Mouse (Mus musculus) erythroblast, adult 5-6 weeks (primary cell): ENCODE results near the gene Gosr1. TPM values are rescaled to one million over a fixed set of nuclear protein-coding genes. Genes with fewer than 3 reads are reported as not detected.
"Not testable (repeated sequence)": the region's sequence is repeated elsewhere in the genome, so short reads cannot be mapped to it uniquely, and the experiment has no call there.

Experiments
- ATAC-seq: replicated peaks from 2 replicates; pipeline ENCODE4 v1.8.0; 2016; ENCODE audit warnings: moderate number of reproducible peaks, mild to moderate bottlenecking, moderate TSS enrichment, inconsistent platforms; ENCODE audit not compliant: poor library complexity, low FRiP score, severe bottlenecking
- total RNA-seq, 2 experiments: library from RNA; stranded (forward) in 1 of 2; stranded (reverse) in 1 of 2; fragments of 150-400 nt in 1 of 2; fragments of 200-764, 138-1000 nt in 1 of 2; gene quantifications; 2 replicates each; pipeline versions ENCODE4 v1.2.3 to v1.2.4; 2015 to 2017; ENCODE audit warnings: low replicate concordance in 2 of 2

The Gosr1 gene
- total RNA-seq, 2 experiments from 2014 or later, result 8.5 to 20.4 TPM

DNA sequence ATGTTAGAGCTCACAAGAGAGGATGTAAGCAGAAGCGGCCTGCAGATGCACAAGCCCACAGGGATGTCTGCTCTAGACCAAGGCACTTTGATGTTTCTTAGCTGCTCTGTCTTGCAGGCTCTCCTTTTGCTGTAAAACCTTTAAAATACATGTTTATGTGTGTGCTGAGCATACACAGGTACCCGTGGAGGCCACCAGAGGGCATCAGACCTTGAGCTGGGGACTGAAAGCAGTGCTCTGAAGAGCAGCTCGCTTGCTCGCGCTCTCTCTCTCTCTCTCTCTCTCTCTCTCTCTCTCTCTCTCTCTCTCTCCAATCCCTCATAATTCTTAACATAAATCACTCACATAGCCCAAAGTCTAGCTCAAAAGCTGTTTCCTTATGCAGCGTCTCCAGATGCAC is 24.3 kb downstream of the Gosr1 start:
- ATAC-seq, result 0 out of 2 replicates have a peak, but pooled peaks have one; percentile 52

DNA sequence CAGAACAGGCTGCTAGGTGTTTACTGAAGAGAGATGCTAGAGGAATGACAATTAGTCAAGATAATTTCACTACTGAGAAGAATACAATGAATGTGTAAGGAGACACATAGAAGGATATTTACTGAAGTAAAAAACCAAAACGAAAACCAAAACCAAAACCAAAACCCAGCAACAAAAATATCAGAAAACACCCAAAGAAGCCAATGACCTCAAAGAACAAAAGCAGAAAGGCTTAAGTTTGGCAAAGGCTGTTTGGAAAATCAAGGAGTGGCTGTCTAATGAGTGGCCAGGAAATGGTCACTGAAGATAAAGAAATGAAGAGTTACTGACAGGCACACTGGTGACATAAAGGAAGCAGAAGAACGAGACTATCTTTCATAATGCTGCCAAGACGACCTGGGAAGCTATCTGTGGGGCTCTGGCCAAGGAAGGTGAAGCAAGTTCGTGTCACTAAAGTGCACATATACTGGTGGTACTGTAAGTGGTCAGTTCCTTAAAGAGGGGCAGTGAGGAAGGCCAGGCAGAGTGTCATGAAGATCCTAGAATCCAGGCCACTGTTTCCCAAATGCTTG is 27.5 kb downstream of the Gosr1 start:
- no peak for ATAC-seq

DNA sequence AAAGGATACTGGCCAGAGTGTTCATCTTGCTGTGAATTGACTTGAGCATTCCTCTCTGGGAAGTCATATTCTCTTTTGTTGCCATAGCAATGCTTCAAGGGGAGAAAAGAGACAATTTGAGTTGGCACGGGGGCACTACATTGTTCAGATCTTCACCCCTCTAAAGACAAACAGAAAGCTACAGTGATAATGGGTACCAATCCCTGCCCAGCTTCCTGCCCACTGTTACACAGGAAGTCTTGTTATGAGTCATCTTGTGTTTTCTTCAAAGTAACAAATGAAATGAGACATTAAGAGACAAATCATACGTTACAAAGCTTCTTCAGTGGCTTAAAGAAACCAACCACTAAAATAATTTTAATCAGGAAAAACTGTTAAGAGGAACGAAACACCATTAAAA is 28.8 kb downstream of the Gosr1 start:
- ATAC-seq, result no peak

DNA sequence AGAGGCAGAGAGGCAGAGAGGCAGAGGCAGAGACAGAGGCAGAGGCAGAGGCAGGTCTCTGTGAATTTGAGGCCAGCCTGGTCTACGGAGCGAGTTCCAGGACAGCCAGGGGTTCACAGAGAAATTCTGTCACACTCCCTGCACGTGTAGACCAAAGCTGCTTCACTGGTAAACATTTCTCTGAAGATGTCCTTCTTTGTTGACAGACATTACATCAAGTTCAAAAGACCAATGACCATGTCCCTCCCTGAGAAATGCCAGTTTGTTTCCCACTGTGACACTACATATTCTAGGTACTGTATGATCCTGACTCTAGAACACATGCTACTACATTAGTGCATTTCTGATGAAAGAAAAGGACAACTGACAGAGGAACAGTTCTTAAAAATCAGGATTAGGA is 32.7 kb downstream of the Gosr1 start:
- no peak for ATAC-seq

DNA sequence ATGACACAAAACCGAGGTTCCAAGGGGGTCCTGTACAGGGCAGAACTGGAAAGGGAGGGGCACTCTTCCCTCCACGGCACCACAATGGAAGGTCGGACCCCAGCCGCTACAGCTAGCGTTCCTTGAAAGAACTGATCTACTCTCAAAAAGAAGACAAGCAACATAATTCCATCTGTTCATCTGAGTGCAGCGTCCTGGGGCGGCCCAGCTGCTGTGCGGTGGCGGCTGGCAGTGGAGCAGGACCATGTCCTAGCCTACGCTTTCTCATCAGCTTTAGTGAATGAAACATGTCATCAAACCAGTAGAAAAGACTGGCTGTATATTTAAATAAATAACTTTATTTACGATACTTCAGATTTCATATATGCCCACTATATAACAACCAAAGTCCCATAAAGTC is 35.3 kb downstream of the Gosr1 start:
- ATAC-seq, result no peak

DNA sequence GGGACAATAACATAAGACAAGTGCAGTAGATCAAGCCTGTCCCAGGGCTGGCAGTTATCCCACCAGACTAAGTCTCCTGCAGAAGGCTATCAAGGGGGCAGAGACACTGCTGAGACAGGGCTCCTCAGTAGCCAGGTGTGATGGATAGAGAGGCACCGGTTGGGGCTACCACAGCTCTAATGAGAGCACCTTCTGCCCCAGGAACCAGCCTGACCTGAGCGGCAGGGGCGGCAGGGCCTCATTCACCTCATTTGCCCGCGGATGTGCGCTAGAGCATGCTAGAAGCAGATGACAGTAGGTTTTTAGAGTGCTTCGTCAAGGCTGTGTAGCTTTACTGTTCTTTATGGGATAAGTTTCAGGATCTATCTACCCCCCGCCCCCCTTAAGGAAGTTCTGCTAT is 39.5 kb downstream of the Gosr1 start:
- ATAC-seq, result no peak

DNA sequence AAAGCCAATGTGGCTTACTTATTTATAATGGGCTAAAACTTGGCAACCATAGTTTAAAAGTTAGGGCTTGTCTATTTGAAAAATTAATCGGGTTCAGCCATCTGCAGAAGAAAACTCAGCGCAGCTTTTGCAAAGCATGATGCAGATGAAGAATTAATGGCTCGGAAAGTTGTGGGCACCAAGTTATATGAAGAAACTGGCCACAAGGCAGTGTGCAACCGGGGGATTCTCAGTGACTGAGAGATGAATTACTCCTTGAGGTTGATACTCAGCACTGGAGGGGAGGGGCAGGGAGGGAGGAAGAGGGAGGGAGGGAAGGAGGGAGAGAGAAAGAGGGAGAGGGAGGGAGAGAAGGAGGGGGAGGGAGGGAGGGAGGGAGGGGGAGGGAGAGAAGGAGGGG is 46.4 kb downstream of the Gosr1 start:
- no peak for ATAC-seq

DNA sequence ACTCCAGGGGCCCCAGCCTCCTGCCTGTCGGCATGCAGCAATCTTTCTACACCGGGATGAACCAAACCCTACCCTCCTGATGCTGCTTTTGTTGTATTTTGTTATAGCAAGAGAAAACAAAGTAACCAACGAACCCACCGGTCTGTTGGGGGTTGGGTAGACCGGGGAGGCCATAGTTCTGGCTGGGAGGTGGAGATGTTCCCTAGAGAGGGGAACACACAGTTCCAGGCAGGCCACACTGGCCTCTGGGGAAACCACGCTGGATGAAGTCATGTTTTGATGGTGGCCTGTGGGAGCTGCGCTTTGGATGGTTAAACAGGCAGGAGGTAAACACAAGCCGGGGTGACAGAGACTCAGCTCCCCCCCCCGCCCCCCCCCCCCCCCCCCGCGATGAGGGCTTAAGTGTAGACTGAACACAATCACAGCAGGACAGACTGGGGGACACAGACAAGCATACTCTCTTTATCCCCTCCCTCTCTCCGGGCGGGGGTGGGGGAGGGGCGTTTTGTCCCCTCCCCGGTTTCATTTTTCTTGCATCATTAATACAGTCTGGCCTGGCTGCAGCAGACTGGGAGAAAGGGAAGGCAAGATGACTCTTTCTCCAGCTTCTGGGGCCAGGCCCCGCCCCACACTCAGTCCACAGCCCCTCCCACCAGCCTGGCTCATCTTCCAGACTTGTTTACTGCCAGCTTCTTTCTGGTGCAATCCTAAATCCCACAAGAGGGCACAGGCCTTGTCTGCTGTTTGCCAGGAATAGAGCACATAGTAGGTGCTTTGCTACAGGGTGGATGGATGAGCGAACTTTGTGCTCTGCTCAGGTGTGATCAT is 53.5 kb downstream of the Gosr1 start:
- no peak for ATAC-seq

DNA sequence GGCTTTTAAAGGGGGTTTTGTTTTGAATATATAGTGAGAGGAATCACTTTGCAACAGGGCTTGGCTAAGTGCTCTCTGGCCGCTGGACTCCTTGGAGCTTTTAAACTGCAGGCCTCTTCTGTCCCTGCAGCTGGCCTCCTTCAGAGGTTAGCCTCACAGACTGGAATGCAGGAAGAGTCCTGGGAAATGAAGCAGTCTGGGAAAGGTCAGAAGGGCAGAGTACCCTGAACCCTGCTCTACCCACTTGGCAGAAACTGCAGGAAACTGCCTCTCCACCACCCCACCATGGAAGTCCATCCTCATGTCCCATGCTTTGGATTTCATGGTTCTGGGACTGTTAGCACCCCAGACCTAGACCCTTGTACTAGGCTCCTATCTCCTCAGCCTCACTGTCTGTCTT is 54.5 kb downstream of the Gosr1 start:
- no peak for ATAC-seq

DNA sequence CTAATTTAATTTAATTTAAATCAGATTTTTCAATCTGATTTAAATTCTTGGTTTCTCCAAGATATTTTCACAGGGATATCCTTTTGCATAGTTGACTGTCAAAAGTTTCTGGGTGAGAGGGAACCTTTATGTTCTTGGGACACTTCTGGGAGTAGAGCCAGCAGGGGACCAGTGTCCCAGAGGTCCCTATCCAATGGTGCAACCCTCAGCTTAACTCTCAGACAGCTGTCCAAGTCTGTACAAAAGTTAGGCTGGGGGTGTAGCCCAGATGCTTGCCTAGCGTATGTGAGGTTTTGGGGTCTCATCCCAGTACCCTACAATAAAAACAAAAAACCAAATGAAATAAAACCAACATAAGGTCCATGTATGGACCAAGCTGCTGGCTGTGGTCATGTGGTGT is 55.3 kb downstream of the Gosr1 start:
- no peak for ATAC-seq

DNA sequence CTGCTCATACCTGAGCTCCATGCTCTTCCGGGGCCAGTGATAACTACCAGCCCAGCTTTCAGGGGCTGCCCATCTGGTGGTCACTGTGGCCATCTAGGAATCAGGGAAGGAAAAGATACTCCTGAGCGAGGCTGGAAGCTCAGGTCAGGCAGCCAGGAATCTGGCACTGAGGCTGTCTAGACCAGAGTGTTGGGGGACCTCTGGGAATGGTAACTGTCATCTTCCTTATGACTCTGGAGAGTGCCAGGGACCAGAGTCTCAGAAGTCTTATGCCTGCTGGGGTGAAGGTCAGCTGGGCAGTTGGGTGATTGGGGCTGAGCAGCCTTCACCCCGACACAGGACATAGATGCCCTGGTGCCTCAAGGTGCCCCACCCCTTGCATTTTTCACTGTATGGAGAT is 55.7 kb downstream of the Gosr1 start:
- ATAC-seq, result no peak

DNA sequence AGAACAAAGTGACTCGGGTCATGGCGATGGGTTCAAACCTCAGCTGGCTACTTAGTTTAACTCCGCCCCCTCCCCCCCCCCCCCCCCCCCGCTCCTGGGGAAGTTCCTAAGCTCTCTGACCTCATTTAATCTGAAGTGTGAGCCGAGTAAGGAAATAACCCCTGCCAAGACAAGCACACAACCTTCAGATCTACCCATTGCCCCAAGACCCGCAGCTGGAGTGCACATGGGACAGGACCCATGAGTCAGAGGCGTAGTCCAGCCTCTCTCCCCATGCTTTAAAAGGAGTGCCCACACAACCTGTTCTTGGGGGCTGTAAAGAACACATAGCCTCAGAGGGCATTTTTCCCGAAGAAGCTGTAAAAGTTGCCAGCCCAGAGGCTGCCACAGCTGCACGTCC is 63.8 kb downstream of the Gosr1 start:
- no peak for ATAC-seq

DNA sequence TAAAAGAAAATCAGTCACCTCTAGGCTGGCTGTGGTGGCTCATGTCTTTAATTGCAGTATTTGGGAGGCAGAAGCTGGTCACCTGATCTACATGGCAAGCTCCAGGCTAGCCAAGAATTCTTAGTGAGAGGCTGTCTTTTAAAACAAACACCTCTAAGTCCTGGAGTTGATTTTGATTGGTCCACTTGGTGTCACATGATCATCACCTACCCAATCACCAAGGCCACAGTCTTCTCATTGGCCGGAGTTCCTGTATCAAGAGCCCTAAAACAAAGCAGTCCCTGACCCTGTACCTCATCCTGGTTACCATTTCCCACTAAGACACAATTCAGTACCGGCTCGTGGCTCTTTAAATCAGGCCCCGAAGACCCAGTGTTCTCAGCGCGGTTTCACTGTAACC is 67.6 kb downstream of the Gosr1 start:
- ATAC-seq, result no peak

DNA sequence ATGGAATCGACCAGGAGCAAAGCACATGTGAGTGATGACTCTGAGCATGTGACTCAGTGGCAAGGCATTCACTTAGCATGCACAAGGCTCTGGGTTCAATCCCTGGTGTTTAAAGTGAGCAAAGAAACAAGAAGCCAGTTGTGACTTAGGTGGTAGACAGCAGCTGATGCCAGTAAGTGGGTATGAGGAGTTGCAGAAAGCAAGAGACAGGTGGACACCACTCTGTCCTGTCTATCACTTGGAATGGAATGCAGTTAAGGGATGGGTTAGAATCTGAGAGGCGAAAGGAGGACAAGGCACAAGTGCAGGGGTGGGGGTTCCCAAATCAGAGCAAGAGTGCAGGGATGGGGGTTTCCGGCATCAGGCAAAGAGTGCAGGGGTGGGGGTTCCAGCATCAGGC is 71.3 kb downstream of the Gosr1 start:
- no peak for ATAC-seq

DNA sequence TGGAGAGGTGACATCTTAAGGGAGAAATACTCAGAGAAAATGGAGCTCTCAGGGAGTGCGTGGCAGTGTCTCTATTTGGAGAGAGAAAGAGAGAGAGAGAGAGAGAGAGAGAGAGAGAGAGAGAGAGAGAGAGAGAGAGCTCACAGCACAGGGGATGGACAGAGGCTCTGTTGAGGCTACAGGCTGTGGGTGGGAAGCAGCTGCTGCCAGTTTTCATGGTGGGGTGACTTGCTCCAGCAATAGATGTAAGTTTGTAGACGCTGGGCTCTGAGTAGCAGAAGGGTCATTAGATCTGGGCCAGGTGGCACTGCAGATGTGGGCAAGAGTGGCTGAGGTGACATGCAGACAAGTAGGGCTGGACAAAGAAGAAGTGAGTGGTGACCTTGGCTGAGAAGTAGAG is 77.8 kb downstream of the Gosr1 start:
- ATAC-seq, result no peak

DNA sequence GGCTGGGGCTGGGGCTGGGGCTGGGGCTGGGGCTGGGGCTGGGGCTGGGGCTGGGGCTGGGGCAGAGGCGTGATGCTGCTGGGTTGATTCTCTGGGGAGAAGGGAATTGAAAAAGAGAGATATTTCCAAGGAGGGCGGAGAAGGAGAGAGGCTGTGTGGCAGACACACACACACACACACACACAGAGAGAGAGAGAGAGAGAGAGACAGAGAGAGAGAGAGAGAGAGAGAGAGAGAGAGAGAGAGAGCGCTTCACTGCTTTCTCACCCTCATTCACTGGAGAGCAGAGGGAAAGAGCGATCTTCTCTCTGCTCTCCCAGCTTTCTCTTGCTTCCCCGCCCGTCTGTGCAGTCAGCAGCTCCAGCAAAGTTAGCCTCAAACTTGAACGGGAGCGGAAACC is 83.9 kb downstream of the Gosr1 start, which contains the start of gene Trarg1:
Gene Trarg1 (plus strand): TSS at position 301 of the 400 bp plus-strand sequence.
- not testable (repeated sequence) for ATAC-seq

Other genes starting within 250 kb of the Gosr1 start
- 7.5 and 7.9 TPM in 2 replicates for gene Abr, start 141.3 kb downstream of the Gosr1 start, total RNA-seq (2015; ENCODE audit: low replicate concordance)
- gene Abr, start 141.3 kb downstream of the Gosr1 start, total RNA-seq (2017; ENCODE audit: low replicate concordance), result 14.9 and 15.8 TPM in 2 replicates
- gene Bhlha9, start 91.1 kb downstream of the Gosr1 start, total RNA-seq (2015; ENCODE audit: low replicate concordance), result not detected in 2 replicates
- gene Bhlha9, start 91.1 kb downstream of the Gosr1 start, total RNA-seq (2017; ENCODE audit: low replicate concordance), result not detected in 2 replicates
- not detected in 2 replicates for gene Trarg1, start 83.8 kb downstream of the Gosr1 start, total RNA-seq (2015; ENCODE audit: low replicate concordance)
- not detected in 2 replicates for gene Trarg1, start 83.8 kb downstream of the Gosr1 start, total RNA-seq (2017; ENCODE audit: low replicate concordance)
- 13.4 and 19.6 TPM in 2 replicates for gene Cpd, start 83.4 kb upstream of the Gosr1 start, total RNA-seq (2015; ENCODE audit: low replicate concordance)
- gene Cpd, start 83.4 kb upstream of the Gosr1 start, total RNA-seq (2017; ENCODE audit: low replicate concordance), result 7.8 and 8.6 TPM in 2 replicates
- gene Tmigd1, start 138.6 kb upstream of the Gosr1 start, total RNA-seq (2015; ENCODE audit: low replicate concordance), result not detected in 2 replicates
- gene Tmigd1, start 138.6 kb upstream of the Gosr1 start, total RNA-seq (2017; ENCODE audit: low replicate concordance), result not detected in 2 replicates
- 10.9 and 12.7 TPM in 2 replicates for gene Blmh, start 161.2 kb upstream of the Gosr1 start, total RNA-seq (2015; ENCODE audit: low replicate concordance)
- 21.0 and 26.6 TPM in 2 replicates for gene Blmh, start 161.2 kb upstream of the Gosr1 start, total RNA-seq (2017; ENCODE audit: low replicate concordance)
- not detected in 2 replicates for gene Slc6a4, start 235.0 kb upstream of the Gosr1 start, total RNA-seq (2015; ENCODE audit: low replicate concordance)
- gene Slc6a4, start 235.0 kb upstream of the Gosr1 start, total RNA-seq (2017; ENCODE audit: low replicate concordance), result not detected in 2 replicates